11 mouse cellular contexts compared by ENCODE assay signal in the genomic region with DNA sequence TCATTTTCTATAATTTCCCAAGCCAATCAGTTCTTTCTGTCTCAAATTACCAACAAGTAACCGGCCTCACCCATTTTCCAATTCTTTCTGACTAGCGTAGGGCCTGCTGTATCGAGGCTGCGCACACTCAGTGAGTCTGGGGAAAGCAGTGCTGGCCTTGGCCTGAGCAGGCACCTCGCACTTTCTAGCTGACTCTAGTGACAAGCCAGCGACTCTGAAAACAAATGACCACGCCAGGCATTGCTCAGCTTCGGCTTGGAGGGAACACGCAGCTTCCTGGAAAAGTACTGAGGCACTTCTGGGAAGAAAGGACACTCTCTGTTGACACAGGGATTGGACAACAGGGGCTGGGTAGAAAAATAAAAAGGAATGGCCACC.
DNase-seq lines count a peak whose midpoint lies in the region; ATAC-seq lines count a peak whose summit lies in the region.
"Had no signal": no experiment of that assay in that cellular context is flagged by ENCODE, and none has a peak within 500 bp of the region (broad histone marks: within the 10 kb centered on the region; RNA-seq: fewer than 3 reads in every experiment).

No protein-coding gene starts in this region.

- DNase-seq in heart, adult 18-20 months = peak; percentile 62 to 70
- peak; percentile 28 for DNase-seq in ES-CJ7 (ENCODE audit: low read depth, low spot score)
- peak; percentile 34 for DNase-seq in heart, adult 8-10 months (ENCODE audit: low spot score)
- no peak for DNase-seq in cerebellum, postnatal 25 days
- DNase-seq in layer of hippocampus, adult 9-11 months = no peak
- no peak for DNase-seq in cerebellum, postnatal 36 days

- WGBS in heart, embryonic 11.5 days (ENCODE audit: insufficient replicate concordance) = 71% methylated on average over 9 of the region's 9 CpGs
- 39% methylated on average over 9 of the region's 9 CpGs for WGBS in lung, embryonic 15.5 days

- peaks cover 16% of the 10 kb centered on the region for H3K4me1 ChIP-seq in heart, embryonic 11.5 days (ENCODE audit: control insufficient read depth, insufficient read depth, low read length)
- peaks cover 22% of the 10 kb centered on the region for H3K4me1 ChIP-seq in lung, embryonic 15.5 days
- H3K4me1 ChIP-seq: liver, embryonic 15.5 days had no signal

- H3K36me3 ChIP-seq in heart, embryonic 11.5 days (ENCODE audit: control insufficient read depth, insufficient read depth, low read length) = no peaks in the 10 kb centered on the region
- H3K36me3 ChIP-seq in lung, embryonic 15.5 days = no peaks in the 10 kb centered on the region
- H3K36me3 ChIP-seq: hindbrain, embryonic 12.5 days; liver, embryonic 15.5 days had no signal

- ATAC-seq in heart, embryonic 11.5 days (replicated peaks; ENCODE audit: insufficient number of reproducible peaks, low FRiP score, low TSS enrichment) = no peak
- ATAC-seq in lung, embryonic 15.5 days (ENCODE audit: borderline replicate concordance, extremely low read depth, low FRiP score, low TSS enrichment) = peak; percentile 68
- ATAC-seq: forebrain, embryonic 14.5 days had no signal

- no peaks in the 10 kb centered on the region for H3K9me3 ChIP-seq in heart, embryonic 11.5 days (replicated peaks; ENCODE audit: control insufficient read depth, low read length)
- no peaks in the 10 kb centered on the region for H3K9me3 ChIP-seq in lung, embryonic 15.5 days
- H3K9me3 ChIP-seq: hindbrain, embryonic 12.5 days; liver, embryonic 15.5 days had no signal

- no peak overlapping the region for H3K27ac ChIP-seq in heart, embryonic 11.5 days (ENCODE audit: low read depth, low read length)
- peak overlapping the region; percentile 72 for H3K27ac ChIP-seq in lung, embryonic 15.5 days
- H3K27ac ChIP-seq: hindbrain, embryonic 12.5 days; liver, embryonic 15.5 days had no signal

- no peak overlapping the region for H3K9ac ChIP-seq in heart, embryonic 11.5 days (ENCODE audit: low read depth, low read length)
- no peak overlapping the region for H3K9ac ChIP-seq in lung, embryonic 15.5 days
- H3K9ac ChIP-seq: hindbrain, embryonic 12.5 days; liver, embryonic 15.5 days had no signal

- H3K4me2 ChIP-seq in heart, embryonic 11.5 days = no peak overlapping the region
- H3K4me2 ChIP-seq in lung, embryonic 15.5 days = peak overlapping the region; percentile 13; the same call in 1 of the 2 replicates
- H3K4me2 ChIP-seq: hindbrain, embryonic 12.5 days; liver, embryonic 15.5 days had no signal

- peaks cover 3% of the 10 kb centered on the region; the same call in 1 of the 2 replicates for H3K27me3 ChIP-seq in heart, embryonic 11.5 days (ENCODE audit: control insufficient read depth, insufficient read depth, low read length)
- H3K27me3 ChIP-seq in lung, embryonic 15.5 days = no peaks in the 10 kb centered on the region
- H3K27me3 ChIP-seq: hindbrain, embryonic 12.5 days; liver, embryonic 15.5 days had no signal

- no peak overlapping the region for H3K4me3 ChIP-seq in heart, embryonic 11.5 days (ENCODE audit: low read depth, low read length)
- H3K4me3 ChIP-seq in lung, embryonic 15.5 days = no peak overlapping the region
- H3K4me3 ChIP-seq: hindbrain, embryonic 12.5 days; liver, embryonic 15.5 days had no signal

Comparison
In these comparisons a context has a peak if more than half of its experiments do, and no peak if none do; other contexts are left out.
1. DNase-seq: peak in heart, adult 18-20 months (2 of 2), ES-CJ7 (single experiment) and heart, adult 8-10 months (single experiment); none in cerebellum, postnatal 25 days (0 of 2), layer of hippocampus, adult 9-11 months (single experiment) and cerebellum, postnatal 36 days (0 of 2).